Mouse (Mus musculus) liver, embryonic 14 days (tissue): Measurements from ENCODE around the gene 1700012B09Rik. TPM values are rescaled to one million over a fixed set of nuclear protein-coding genes. Genes with fewer than 3 reads are reported as not detected.

Experiments used
- polyA plus RNA-seq: library from polyadenylated mRNA; depleted of rRNA; stranded (reverse); fragments of >200 nt; gene quantifications from 2 replicates; pipeline ENCODE4 v1.2.3, GENCODE M21; 2012; rRNA removed

1700012B09Rik gene
- polyA plus RNA-seq: not detected in 2 replicates

DNA sequence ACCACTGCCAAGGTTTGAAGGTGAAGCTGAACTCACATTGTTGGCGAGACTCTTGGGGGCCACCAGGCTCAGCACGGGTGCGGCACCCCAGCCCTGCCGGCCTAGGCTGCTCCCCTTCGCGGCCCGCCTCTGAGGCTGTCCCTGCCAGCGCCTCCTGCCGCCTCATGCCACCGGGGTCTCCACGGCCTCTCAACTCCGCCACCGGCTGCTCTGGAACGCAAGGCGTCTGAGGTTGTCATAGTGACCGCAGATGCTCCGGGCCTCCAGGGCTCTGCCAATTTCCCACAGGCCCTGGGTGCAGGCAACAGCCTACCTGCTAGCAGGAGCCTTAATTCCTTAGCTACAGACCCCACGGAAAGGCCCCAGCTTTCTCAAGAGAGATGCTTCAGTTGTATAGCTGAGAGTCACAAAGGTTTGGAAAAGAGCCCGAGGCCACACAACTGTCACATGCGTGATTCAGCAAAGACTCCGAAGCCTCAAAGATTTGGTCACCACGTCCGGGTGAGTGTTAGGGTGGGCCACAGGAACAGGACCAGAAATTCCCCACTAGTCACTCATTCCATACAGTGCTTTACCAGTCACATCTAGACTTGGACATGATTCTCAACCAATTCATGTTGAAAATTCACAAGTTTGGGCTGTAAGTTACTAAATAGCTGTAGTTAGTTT lies at the start of gene 1700012B09Rik:
Gene 1700012B09Rik (minus strand): TSS at position 228 of the 669 bp plus-strand sequence.

DNA sequence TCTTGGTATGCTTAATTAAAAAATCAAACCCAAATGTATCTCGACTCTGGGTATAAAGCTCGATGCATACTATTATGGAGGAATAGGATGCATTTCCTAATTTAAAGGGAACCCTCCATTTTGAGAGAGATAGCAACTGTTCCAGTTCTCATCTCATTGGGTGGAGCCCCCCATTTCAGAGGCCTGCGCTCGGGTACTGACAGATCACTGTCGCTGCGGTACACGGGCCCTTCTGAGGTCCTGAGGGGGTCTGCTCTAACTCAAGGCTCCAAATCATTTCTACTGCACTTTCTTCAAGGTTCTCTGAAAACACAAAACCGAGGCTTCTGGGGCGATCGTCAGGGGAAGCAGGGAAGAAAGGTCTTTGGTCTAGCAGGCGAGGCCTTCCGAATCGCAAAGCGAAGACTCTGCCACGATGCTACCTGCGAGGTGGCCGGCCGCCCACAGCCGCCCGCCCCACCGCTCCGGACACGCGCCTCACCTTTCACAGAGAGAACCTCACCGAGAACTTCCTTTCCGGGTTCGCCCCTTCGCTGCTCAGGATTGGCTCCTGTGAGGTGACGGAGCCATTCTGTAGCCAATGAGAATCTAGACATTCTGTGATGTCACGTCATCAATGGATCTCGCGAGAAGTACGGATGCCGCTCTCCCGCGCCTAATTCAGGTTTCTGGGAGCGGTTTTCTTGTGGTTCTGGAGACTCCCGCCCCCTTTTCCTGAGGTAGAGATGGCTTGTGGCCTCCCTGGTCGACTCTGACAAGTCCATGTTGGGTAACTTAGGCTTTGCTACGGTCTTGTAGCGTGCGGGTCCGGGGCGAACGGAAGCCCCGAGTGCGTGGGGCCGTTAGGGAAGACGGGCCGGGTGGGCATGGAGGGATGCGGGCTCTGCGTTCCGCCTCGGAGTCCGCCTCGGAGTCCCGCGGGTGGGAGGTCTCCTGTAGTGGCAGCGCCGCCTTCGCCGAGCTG lies 13.5 kb upstream of the 1700012B09Rik start, which contains the start of the genes Mre11a and Ankrd49:
Gene Mre11a (plus strand): TSS at position 616 of the 964 bp plus-strand sequence.
Gene Ankrd49 (minus strand): TSS at position 818 of the 964 bp plus-strand sequence.

DNA sequence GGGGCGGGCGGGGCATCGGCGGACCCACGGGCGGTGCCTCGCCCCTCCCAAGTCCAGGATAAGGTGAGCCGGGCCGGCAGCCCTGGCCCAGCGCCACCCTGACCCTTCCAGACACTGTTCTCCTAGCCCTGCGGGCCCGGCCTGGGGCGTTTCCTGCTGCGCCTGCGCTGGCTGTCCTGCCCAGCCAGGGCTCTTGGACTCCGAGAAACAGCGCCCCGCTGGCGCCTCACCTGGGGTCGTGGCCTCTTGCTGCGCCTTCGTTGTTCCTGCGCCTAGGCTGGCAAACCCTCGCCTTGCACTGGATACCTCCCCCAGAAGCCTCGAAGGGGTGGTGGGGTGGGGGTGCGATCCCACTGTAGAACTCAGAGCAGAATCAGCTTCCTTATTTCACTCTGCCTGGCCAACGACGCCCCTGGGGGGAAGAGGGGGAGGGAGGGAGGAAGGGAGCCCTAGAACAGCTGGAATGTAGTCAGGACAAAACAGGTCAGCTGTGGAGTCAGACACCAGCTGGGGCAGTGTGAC lies 18.8 kb downstream of the 1700012B09Rik start, which contains the start of gene Fut4:
Gene Fut4 (minus strand): TSS at position 393 of the 522 bp plus-strand sequence.

DNA sequence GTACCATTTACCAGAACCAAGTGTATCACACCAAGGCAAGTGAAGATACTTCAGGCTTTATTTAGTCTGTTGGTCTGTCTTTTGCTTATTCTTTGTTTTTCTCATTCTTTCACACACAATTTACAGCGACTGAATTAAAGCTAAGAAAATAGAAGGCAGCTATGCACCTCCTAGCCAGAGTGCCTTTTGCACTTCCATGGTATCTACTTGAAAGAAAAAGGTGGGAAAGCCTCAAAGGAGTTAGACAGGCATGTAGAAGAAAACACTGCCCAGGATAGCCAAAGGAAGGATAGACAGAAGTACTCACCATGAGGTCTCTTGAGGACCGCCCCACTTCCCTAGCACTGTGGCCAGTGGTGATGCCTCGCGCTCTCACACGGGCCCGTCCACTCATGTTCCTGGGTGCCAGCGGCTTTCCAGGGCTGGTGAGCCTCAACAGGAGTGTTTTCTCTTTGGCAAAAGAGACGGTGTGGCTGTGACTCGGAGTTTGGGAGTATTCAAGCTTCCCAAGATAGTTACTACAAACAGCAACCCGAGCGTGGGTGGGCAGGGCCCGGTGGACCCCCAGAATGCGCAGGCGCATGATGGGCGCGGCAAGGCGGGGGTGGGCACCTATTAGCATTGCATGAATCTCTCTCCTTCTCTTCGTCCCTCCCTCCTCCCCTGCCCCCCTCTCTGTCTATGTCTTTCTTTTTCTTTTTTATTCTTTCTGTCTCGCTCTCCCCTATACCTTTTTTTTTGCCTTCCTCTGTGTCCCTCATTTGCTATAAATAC lies 30.5 kb downstream of the 1700012B09Rik start, which contains the start of gene Piwil4:
Gene Piwil4 (minus strand): TSS at position 583 of the 774 bp plus-strand sequence.

Other genes with a start within 250 kb of the 1700012B09Rik start
- 1.9 and 2.1 TPM in 2 replicates for gene Amotl1, start 126.0 kb downstream of the 1700012B09Rik start, polyA plus RNA-seq
- 0.06 TPM in 2 replicates for gene Piwil4, start 30.3 kb downstream of the 1700012B09Rik start, polyA plus RNA-seq
- 0.31 and 0.39 TPM in 2 replicates for gene Fut4, start 18.6 kb downstream of the 1700012B09Rik start, polyA plus RNA-seq
- gene Mre11a, start 13.6 kb upstream of the 1700012B09Rik start, polyA plus RNA-seq: 7.7 and 8.4 TPM in 2 replicates
- gene Ankrd49, start 13.8 kb upstream of the 1700012B09Rik start, polyA plus RNA-seq: 14.6 and 16.1 TPM in 2 replicates
- 0.05 TPM in 1 of 2 replicates, not detected in the other for gene Gpr83, start 89.2 kb upstream of the 1700012B09Rik start, polyA plus RNA-seq
- not detected in 2 replicates for gene Izumo1r, start 132.9 kb upstream of the 1700012B09Rik start, polyA plus RNA-seq